Mouse (Mus musculus) liver, embryonic 11.5 days (tissue): ENCODE results near the gene Ptbp1. TPM values are rescaled to one million over a fixed set of nuclear protein-coding genes. Genes with fewer than 3 reads are reported as not detected.
"Not testable (repeated sequence)": the region's sequence is repeated elsewhere in the genome, so short reads cannot be mapped to it uniquely, and the experiment has no call there.

Source experiments
- ATAC-seq: fragments of 200-750 bp; cut with Nextera tagmentation; replicated peaks from 2 replicates; pipeline ENCODE4 v1.8.0; 2017; ENCODE audit warnings: moderate number of reproducible peaks, mild to moderate bottlenecking, moderate TSS enrichment, moderate library complexity; ENCODE audit not compliant: low FRiP score
- DNase-seq: peaks from one replicate; pipeline ENCODE4 v3.0.0-alpha.2; 2017; ENCODE audit warnings: low spot score
- H3K27ac ChIP-seq: fragments of 300-500 bp; sonication (generic); 2 replicates; pipeline ENCODE4 v1.5.1; 2014; ENCODE audit warnings: mild to moderate bottlenecking, low read depth, low read length, control low read depth
- H3K27me3 ChIP-seq: fragments of 300-500 bp; sonication (generic); replicated peaks from 2 replicates; pipeline ENCODE4 v1.6.1; 2014; ENCODE audit warnings: low read length, mixed read lengths; ENCODE audit not compliant: control insufficient read depth, insufficient read depth
- H3K36me3 ChIP-seq: fragments of 300-500 bp; sonication (generic); 2 replicates; pipeline ENCODE4 v1.6.1; 2014; ENCODE audit warnings: mild to moderate bottlenecking, low read length, moderate library complexity, mixed read lengths; ENCODE audit not compliant: control insufficient read depth, insufficient read depth
- H3K4me1 ChIP-seq: fragments of 300-500 bp; sonication (generic); replicated peaks from 2 replicates; pipeline ENCODE4 v1.6.1; 2014; ENCODE audit warnings: low read length, mixed read lengths; ENCODE audit not compliant: control insufficient read depth, insufficient read depth
- H3K4me2 ChIP-seq: fragments of 300-500 bp; sonication (generic); 2 replicates; pipeline ENCODE4 v1.6.1; 2014; ENCODE audit warnings: mild to moderate bottlenecking, control low read depth, moderate library complexity
- H3K4me3 ChIP-seq: fragments of 300-500 bp; sonication (generic); 2 replicates; pipeline ENCODE4 v1.5.1; 2014; ENCODE audit warnings: low read depth, low read length, control low read depth
- H3K9ac ChIP-seq: fragments of 300-500 bp; sonication (generic); 2 replicates; pipeline ENCODE4 v1.6.1; 2014; ENCODE audit warnings: low read depth, low read length, control low read depth
- H3K9me3 ChIP-seq: fragments of 300-500 bp; sonication (generic); 2 replicates; pipeline ENCODE4 v1.6.1; 2016; ENCODE audit warnings: low read length, inconsistent platforms, mixed read lengths; ENCODE audit not compliant: control insufficient read depth
- WGBS: fragments of 180-500 bp; shearing (Covaris S2); extraction: QIAGEN DNeasy Blood & Tissue Kit; methylation state at CpG from one replicate; pipeline ENCODE4 v1.1.7; 2014; 5-methylcytosine and 5-hydroxymethylcytosine counted together
- polyA plus RNA-seq: library from polyadenylated mRNA; unstranded; fragments of >200 nt; fragmentation: Nextera tagmentation; extraction: Ambion mirVana; gene quantifications from 2 replicates; pipeline ENCODE4 v1.2.1, GENCODE M21; 2014

Ptbp1 gene
- polyA plus RNA-seq, 1 experiment from 2014 or later: 329 TPM

GRCm38 (mm10) chr10:79889386-79889785, 35.2 kb downstream of the Ptbp1 start:
- no peaks in the 10 kb centered on the region for H3K9me3 ChIP-seq
- H3K27ac ChIP-seq: no peak overlapping the region
- ATAC-seq (no peak), DNase-seq (no peak)
- no peak overlapping the region for H3K9ac ChIP-seq
- no peaks in the 10 kb centered on the region for H3K4me1 ChIP-seq
- no peak overlapping the region for H3K4me2 ChIP-seq
- no peaks in the 10 kb centered on the region for H3K27me3 ChIP-seq
- H3K4me3 ChIP-seq: no peak overlapping the region
- WGBS: 69% methylated on average over 2 of the region's 2 CpGs
- H3K36me3 ChIP-seq: no peaks in the 10 kb centered on the region

GRCm38 (mm10) chr10:79890670-79891069, 36.4 kb downstream of the Ptbp1 start, which contains the start of gene Cfd:
TSS of gene Cfd (plus strand) at chr10:79890853.
- H3K4me2 ChIP-seq: no peak within 1 kb of the TSS
- no peaks in the 10 kb centered on the region for H3K4me1 ChIP-seq
- no peak within 1 kb of the TSS for H3K9ac ChIP-seq
- 0 out of 2 replicates have a peak, but pooled peaks cover 3% of the 10 kb centered on the region for H3K36me3 ChIP-seq
- ATAC-seq: no peak
- no peak for DNase-seq
- no peaks in the 10 kb centered on the region for H3K9me3 ChIP-seq
- H3K27ac ChIP-seq: no peak within 1 kb of the TSS
- H3K4me3 ChIP-seq: no peak within 1 kb of the TSS
- WGBS: 51% methylated on average over 5 of the region's 5 CpGs
- no peaks in the 10 kb centered on the region for H3K27me3 ChIP-seq

- not testable (repeated sequence) for H3K27ac ChIP-seq, H3K4me2 ChIP-seq, H3K4me1 ChIP-seq, H3K27me3 ChIP-seq, H3K9ac ChIP-seq, H3K9me3 ChIP-seq, H3K4me3 ChIP-seq, H3K36me3 ChIP-seq
- peak; percentile 59 for ATAC-seq
- DNase-seq: peak; percentile 84
- 41% methylated on average over 22 of the region's 22 CpGs for whole genome bisulfite sequencing
Measured at GRCm38 (mm10) chr10:79892451-79893118, 38.4 kb downstream of the Ptbp1 start.

GRCm38 (mm10) chr10:79896306-79896705, 42.1 kb downstream of the Ptbp1 start:
- WGBS: 93% methylated on average over 16 of the region's 16 CpGs

GRCm38 (mm10) chr10:79896814-79897213, 42.6 kb downstream of the Ptbp1 start:
- Histone ChIP-seq H3K4me3 (no peak overlapping the region), H3K36me3 (peaks cover 21% of the 10 kb centered on the region), H3K9ac (no peak overlapping the region), H3K27me3 (no peaks in the 10 kb centered on the region), H3K27ac (no peak overlapping the region), H3K4me1 (peaks cover 6% of the 10 kb centered on the region), H3K4me2 (no peak overlapping the region), H3K9me3 (no peaks in the 10 kb centered on the region)
- 84% methylated on average over 13 of the region's 13 CpGs for WGBS
- DNase-seq (no peak), ATAC-seq (no peak)

More at GRCm38 (mm10) chr10:79896306-79896705, 42.1 kb downstream of the Ptbp1 start:
- H3K36me3 ChIP-seq: peaks cover 21% of the 10 kb centered on the region
- H3K9ac ChIP-seq: no peak overlapping the region
- H3K27ac ChIP-seq: no peak overlapping the region
- no peak for DNase-seq
- H3K27me3 ChIP-seq: no peaks in the 10 kb centered on the region
- H3K4me2 ChIP-seq: no peak overlapping the region
- H3K4me3 ChIP-seq: no peak overlapping the region
- ATAC-seq: no peak
- no peaks in the 10 kb centered on the region for H3K9me3 ChIP-seq
- peaks cover 6% of the 10 kb centered on the region for H3K4me1 ChIP-seq

GRCm38 (mm10) chr10:79897316-79898245, 43.4 kb downstream of the Ptbp1 start:
- DNase-seq (no peak), ATAC-seq (peak; percentile 52)
- Histone ChIP-seq H3K9ac (no peak overlapping the region), H3K27ac (0 out of 2 replicates have a peak overlapping the region, but pooled peaks have one; percentile 14), H3K36me3 (peaks cover 25% of the 10 kb centered on the region), H3K4me2 (peak overlapping the region; percentile 26), H3K4me3 (no peak overlapping the region), H3K4me1 (peaks cover 6% of the 10 kb centered on the region), H3K9me3 (no peaks in the 10 kb centered on the region), H3K27me3 (no peaks in the 10 kb centered on the region)
- WGBS: 52% methylated on average over 20 of the region's 20 CpGs

GRCm38 (mm10) chr10:79900951-79901410, 46.8 kb downstream of the Ptbp1 start:
- no peak overlapping the region for H3K4me2 ChIP-seq
- no peaks in the 10 kb centered on the region for H3K9me3 ChIP-seq
- H3K9ac ChIP-seq: no peak overlapping the region
- ATAC-seq (no peak), DNase-seq (no peak)
- H3K27me3 ChIP-seq: no peaks in the 10 kb centered on the region
- no peak overlapping the region for H3K27ac ChIP-seq
- WGBS: 68% methylated on average over 2 of the region's 2 CpGs
- peaks cover 38% of the 10 kb centered on the region for H3K36me3 ChIP-seq
- no peak overlapping the region for H3K4me3 ChIP-seq
- H3K4me1 ChIP-seq: peaks cover 6% of the 10 kb centered on the region

- no peak for DNase-seq
Measured at GRCm38 (mm10) chr10:79906712-79907111, 52.5 kb downstream of the Ptbp1 start.

More at GRCm38 (mm10) chr10:79906712-79907111, 52.5 kb downstream of the Ptbp1 start:
- Histone ChIP-seq H3K27me3 (no peaks in the 10 kb centered on the region), H3K4me1 (peaks cover 8% of the 10 kb centered on the region), H3K27ac (no peak overlapping the region), H3K4me3 (no peak overlapping the region), H3K9me3 (no peaks in the 10 kb centered on the region), H3K9ac (no peak overlapping the region), H3K4me2 (no peak overlapping the region), H3K36me3 (peaks cover 31% of the 10 kb centered on the region)
- 92% methylated on average over 9 of the region's 9 CpGs for WGBS
- ATAC-seq: no peak
